Mouse (Mus musculus) right cerebral cortex, postnatal 25 days (tissue): Measurements from ENCODE around the gene Shroom3.

Source experiments
- DNase-seq: peaks from one replicate; pipeline ENCODE4 v3.0.0; 2022

Shroom3 gene

DNA sequence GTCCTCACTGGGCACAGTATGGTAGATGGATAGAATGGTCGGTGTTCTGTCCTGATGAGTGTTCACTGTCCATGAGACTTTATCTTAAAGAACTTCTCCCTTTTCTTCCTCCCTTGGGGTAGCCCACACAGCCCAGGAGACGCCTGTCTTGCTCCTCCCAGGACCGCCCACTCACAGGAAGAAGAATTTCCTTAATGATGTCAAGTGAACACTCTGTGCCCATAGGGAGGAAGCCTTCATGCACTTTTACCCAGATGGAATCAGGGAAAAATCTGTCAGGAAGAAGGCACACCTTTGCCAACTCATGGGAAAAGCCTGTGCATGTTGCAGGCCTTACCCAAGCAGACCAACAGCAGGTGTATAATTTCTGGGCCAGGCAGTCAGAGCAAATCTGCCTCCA is 174.9 kb downstream of the Shroom3 start:
- no peak for DNase-seq

- DNase-seq: no peak
These were observed 175.3 kb downstream of the Shroom3 start for GRCm38 (mm10) chr5:92858576-92858975.

DNA sequence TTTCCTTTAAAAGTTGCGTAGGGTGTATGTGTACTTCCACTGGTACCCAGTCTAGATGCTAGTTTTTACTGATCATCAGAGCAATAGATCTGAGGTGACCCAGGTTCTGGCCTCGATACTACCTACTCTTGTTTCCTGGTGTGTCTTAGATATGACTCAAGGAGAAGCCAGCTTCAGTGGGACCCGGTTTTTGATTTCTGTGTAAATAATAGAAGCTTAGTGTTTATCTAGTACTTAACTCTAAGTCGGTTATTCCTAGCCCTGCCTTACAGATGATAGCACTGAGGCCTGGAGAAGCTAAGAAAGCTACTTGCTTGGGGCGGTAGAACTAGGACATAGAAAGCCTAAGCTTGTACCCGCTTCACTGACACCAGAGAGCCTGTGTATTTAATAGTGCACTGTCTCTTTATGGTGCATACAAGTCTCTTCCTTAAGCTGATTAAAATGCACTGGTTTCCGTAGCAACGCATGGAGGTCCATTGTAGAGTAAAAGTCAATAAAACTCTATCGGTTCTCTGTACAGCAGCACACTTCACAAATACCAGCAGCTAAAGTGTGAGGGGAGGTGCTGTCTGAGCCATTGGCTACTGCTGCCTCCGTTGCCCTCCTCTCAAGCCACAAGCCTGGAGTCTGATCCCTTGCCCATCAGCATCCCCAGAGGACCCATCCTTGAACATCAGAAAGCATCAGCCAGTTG is 178.3 kb downstream of the Shroom3 start:
- no peak for DNase-seq

DNA sequence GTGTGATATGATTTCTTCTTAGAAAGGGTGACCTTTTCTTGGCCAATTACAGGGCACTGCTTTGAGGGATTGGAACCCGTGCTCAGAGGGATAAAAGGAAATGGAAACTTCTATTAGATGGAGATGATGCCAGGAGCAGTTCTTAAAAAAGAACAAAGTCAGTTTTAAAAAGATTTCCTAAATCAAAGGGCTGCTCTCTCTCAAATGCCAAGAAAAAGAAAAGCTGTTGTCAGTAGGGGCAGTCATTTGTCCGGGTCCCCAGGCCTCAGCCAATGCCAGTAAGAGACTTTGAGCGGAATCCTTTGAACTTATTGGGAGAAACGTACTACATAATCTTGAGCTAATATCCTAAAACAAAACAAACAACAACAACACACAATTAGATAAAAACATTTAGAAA is 181.9 kb downstream of the Shroom3 start:
- DNase-seq: no peak

DNA sequence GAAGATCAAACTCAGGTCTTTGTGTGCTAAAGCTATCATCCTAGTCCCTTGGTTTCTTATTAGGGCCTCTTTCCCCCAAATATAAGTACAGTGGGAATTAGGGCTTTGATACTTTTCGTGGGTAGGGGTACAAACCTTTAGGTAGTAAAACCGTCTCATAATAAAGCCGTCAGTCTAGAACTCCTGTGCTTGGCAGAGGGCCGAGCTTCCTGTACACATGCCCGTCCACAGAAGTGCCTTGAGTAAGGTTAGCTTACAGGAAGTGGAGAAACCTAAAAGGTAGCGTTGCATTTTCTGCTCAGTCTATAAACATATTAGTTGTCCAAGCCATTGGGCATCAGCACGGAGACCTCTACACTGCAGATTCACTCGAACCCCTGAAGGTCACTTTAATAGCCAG is 183.3 kb downstream of the Shroom3 start:
- no peak for DNase-seq

- no peak for DNase-seq
These were observed 184.0 kb downstream of the Shroom3 start for GRCm38 (mm10) chr5:92867253-92867652.

GRCm38 (mm10) chr5:92868231-92868630 is 185.0 kb downstream of the Shroom3 start:
- DNase-seq: no peak

- DNase-seq: no peak
These were observed 187.8 kb downstream of the Shroom3 start for GRCm38 (mm10) chr5:92871048-92871447.

- no peak for DNase-seq
These were observed 188.9 kb downstream of the Shroom3 start for GRCm38 (mm10) chr5:92872182-92872581.

DNA sequence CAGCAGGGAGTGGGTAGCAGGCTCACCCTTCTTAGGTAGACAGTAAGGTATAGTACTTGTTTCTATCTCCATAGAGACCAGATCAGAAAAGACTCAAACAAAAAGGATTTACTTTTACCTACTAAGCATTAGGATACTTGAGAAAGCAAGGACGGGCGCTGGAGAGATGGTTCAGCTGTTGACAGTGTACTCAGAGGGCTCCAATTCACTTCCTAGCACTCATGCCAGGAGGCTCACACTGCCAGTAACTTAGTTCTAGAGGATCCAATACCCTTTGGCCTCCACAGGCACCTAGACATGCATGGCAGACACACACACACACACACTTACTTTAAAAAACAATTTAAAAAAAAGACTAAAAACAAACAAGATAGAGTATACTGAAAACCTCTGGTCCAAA is 189.8 kb downstream of the Shroom3 start:
- DNase-seq: no peak

DNA sequence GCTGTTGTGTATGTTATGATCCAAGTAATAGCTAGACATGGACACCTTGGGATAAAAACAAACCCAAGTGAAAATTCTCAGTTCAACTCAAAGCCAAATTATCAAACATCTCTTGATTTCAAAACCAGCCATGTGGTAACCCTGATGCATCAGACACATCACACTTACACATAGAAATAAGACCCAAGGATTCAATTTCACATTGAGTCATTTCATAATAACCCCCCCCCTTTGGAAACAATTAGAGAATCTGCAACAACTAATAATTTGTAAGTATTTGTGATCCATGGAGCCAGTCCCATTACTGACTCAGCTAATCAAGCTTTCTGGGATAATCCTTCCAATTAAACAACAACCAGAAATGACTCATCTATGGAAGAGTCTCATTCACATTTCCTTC is 190.3 kb downstream of the Shroom3 start:
- no peak for DNase-seq

- DNase-seq: no peak
These were observed 192.6 kb downstream of the Shroom3 start for GRCm38 (mm10) chr5:92875836-92876235.

- DNase-seq: no peak
These were observed 193.9 kb downstream of the Shroom3 start for GRCm38 (mm10) chr5:92877104-92877503.

DNA sequence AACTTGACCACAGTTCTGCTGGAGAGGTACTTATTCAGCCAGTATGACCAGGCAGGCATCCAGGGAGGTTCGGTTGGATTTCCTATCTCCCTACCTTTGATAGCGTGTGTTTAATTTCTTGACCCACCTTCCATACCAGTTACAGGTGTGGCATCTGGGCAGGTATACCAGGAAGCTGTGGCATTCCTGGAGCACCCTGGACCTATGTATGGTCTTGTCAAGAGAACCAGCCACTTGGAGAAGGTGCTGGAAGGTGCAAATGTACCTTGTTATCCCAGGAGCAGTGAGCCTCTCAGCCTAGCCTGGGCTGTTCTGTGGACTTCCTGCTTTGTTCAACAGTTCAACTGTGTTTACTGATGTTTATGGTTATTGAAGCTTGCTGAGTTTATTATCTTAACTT is 197.2 kb downstream of the Shroom3 start:
- DNase-seq: no peak

GRCm38 (mm10) chr5:92880893-92881292 is 197.7 kb downstream of the Shroom3 start:
- no peak for DNase-seq

DNA sequence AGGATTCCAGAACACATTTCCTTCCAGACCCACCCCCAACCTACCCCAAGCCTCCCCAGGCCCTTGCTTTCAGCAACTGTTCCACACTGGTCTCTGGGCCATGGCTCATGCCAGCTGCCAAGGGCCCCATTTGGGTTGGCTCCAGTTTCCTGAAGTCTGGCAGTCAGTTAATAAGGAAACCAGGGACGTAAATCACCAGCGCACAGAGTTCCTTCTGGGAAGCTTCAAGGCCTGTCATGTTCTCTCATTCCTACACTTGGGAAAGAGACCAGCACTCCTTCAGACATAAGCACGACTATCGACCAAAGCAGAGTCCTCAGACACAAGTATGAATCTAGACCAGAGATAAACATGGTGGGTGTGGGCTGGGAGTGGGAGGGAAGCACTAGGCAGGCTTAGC is 202.9 kb downstream of the Shroom3 start:
- no peak for DNase-seq

DNA sequence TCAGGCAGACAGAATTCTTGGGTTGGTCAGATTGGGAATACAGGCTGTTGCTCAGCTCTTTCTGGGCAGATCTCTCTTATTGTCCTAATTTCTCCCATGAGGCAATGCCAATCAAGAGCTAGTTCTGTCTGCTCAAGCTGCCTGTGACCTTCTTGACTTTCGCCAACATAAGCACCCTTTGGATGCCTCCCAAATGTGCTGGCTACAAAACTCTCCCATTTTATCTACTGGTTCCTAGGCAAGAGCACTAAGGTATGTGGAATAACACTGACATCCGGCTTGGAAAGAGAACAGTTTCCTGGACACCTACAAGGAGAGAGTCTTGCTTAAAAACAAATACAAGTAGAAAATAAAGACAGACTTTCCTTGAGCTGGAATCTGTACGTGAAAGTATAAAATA is 204.3 kb downstream of the Shroom3 start:
- no peak for DNase-seq

DNA sequence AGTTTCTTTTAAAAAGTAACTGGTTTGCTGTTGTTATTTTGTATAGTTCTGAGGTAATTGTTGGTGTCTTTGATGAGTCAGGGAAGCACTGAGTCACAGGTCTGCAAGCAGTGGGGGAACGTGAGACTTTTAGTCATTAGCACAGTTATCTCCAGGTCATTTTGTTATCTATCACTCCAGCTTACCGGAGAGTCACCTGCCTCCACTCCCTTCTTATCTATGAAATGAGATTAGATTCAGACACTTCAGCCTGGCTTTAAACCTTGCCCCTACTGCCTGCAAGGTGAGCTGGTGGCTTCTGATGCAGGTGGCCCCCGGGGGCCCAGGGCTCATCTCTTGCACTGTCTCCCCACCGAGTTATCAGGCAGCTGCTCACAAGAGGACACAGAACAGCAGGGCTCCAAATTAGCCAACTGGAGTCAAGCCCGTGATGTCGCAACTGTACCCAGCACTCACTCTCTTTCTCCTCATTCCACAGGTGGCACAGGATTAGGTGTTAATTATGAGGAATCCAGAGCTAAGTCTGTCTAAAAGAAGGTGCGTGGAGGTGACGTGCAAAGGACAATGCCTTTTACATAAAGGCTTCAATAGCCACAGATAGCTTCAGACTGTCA is 205.5 kb downstream of the Shroom3 start:
- DNase-seq: no peak

- no peak for DNase-seq
These were observed 207.7 kb downstream of the Shroom3 start for GRCm38 (mm10) chr5:92890902-92891301.

- no peak for DNase-seq
These were observed 210.0 kb downstream of the Shroom3 start for GRCm38 (mm10) chr5:92893284-92893683.

DNA sequence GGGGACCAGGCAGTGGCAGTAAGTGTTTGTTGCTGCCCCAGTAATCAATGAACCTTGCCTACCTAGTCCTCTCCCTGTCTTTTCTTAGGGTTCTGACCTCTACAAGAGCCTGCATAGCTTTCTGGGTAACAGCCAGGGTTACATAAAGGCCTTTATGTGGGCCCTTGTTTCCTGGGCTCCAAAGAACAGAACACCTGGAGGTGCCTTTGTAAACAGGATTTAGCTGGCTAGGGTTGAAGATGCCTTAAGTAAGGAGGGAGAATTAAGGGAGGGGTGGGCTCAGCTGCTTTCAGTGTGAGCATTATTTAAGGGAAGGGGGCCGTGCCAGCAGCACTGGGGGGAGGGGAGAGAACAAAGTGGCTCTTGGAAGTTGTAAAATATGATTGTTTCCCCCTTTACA is 210.5 kb downstream of the Shroom3 start:
- no peak for DNase-seq

GRCm38 (mm10) chr5:92895877-92896276 is 212.6 kb downstream of the Shroom3 start:
- DNase-seq: no peak

DNA sequence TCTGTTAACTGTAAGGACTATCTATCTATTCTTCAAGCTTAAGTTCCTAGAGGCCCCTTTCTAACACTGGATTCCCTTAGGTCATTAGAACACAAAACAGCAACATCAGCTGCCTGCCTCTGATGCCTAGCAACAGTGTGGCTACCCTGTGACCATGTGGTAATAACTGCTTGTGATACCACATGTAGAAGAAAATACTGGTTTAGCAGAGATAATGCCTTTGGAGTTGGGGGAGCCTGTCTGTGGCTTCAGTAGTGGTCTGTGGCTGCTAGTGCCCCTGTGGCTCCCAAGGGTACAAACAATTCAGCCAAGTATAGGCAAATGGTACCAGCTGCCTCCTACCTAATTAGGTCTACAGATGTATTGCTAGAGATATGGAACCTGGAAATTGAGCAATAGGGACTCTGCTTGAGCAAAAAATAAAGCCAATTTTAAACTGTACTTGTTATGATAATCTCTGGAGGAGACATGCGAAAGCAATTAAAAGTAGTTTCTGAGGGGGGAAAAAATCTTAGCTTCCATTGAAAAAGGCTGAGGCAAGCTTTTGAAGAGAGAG is 213.6 kb downstream of the Shroom3 start:
- DNase-seq: no peak
